Mouse (Mus musculus): Measurements from ENCODE around the gene Gje1. TPM values are rescaled to one million over a fixed set of nuclear protein-coding genes. Genes with fewer than 3 reads are reported as not detected.

The Gje1 gene
- not detected for polyA plus RNA-seq (2014; fragmentation: Illumina TruSeq; extraction: RNeasy Lipid Tissue Mini Kit (QIAGEN cat#74804); ENCODE audit: low read depth, low replicate concordance)

DNA sequence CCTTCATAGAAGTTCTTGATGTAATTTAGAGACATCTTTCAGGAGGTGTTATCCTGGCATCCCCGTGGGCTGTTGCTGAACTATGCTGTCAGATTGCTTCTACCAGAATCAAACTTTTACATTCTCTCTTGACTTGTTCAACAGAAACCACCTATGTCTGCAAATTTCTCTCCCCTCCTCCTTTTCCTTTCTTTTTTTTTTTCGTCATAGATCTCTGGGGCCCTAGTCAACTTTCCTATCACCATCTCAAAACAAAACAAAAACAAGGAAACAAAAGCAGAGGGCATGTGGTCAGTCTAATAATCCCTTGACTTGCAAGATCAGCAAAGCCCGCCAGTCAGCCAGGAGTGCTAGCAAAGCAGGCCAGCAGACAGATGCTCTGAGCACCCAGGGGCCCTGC is at the start of gene Gje1:
Gene Gje1 (minus strand): TSS at position 101 of the 400 bp plus-strand sequence.

GRCm38 (mm10) chr10:14705072-14706066 is 12.6 kb downstream of the Gje1 start, which contains the start of the genes Vta1 and Nmbr:
TSS of gene Vta1 (minus strand) at chr10:14705560.
TSS of gene Nmbr (plus strand) at chr10:14705591.

Other genes starting within 250 kb of the Gje1 start
- 3.7 TPM for gene Adgrg6, start 172.6 kb downstream of the Gje1 start, polyA plus RNA-seq (2014; fragmentation: Illumina TruSeq; extraction: RNeasy Lipid Tissue Mini Kit (QIAGEN cat#74804); ENCODE audit: low read depth, low replicate concordance)
- gene Vta1, start 12.7 kb downstream of the Gje1 start, polyA plus RNA-seq (2014; fragmentation: Illumina TruSeq; extraction: RNeasy Lipid Tissue Mini Kit (QIAGEN cat#74804); ENCODE audit: low read depth, low replicate concordance), result 161 TPM
- 0.82 TPM for gene Nmbr, start 12.6 kb downstream of the Gje1 start, polyA plus RNA-seq (2014; fragmentation: Illumina TruSeq; extraction: RNeasy Lipid Tissue Mini Kit (QIAGEN cat#74804); ENCODE audit: low read depth, low replicate concordance)